Mouse (Mus musculus) embryo, embryonic 10.5 days (tissue): ENCODE data around the gene C130050O18Rik.
A peak's percentile ranks its signal among the peaks of the same experiment; 100 is the strongest.
"Not testable (repeated sequence)": the region's sequence is repeated elsewhere in the genome, so short reads cannot be mapped to it uniquely, and the experiment has no call there.

Source experiments
- DNase-seq: peaks from one replicate; pipeline ENCODE4 v3.0.0-alpha.2; 2015; ENCODE audit warnings: low spot score

C130050O18Rik gene

DNA sequence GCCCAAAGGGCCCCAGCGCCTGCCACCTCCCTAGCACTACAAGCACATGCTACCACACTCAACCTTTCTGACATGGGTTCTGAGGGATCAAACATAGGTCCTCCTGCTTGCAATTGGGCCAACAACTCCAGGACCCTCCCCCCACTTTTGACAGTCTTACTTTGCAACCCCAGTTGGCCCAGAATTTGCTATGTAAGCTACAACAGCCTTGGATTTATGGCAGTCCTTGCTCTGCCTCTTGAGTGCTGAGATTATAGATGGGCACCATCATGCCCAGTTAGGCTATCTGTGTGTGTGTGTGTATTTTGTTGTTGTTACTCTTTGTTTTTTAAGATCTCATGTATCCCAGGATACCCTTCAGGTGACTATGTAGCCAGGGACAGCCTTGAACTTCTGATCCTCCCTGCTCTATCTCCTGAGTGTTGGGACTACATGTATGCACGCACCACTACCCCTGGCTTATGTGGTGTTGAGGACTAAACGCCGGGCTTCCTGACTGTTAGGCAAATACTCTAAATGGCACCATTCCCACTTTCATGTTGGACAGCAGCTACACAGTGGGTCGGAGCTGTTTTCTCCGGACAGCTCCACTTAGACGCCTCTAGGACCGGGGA is 25.2 kb upstream of the C130050O18Rik start:
- DNase-seq: no peak

DNA sequence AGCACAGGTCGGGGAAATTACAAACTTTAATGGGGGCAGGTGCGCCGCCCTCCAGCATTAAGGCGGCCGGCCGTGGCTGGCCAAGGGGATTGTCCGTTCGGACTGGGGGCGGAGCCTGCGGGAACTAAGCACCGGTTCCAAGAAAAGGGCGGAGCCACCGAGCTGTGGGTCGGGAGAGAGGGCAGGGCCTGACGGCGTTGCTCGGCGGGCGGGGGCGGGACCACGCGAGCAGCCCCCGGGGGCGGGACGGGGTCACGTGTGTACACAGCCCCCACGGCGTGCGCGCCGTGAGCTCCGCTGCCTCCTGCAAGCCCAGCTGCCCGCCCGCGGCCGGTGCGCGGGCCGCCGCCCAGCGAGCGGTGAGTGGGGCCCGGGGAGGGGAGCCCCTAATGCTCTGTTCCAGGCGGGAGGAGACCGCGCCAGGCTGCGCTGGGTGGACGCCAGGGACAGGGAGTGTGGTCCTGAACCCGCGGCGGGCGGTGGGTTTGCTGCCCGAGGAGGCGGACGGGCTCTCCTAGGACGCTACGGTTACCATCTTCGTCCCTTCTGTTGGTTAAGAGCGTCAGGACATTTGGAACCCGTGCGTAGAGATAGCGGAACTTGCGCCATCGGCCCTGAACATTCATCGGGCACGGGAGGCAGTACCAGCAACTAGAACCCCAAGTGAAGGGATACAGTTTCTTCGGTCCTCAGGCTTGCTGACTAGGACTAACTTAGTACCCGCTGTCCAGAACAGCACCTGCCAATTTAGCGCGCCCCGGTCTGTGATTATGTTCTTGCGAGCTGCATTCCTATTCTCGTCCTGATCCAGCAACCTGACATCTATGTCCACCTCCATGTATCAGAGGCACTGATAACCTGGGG is 24.5 kb upstream of the C130050O18Rik start:
- DNase-seq: peak; percentile 95

DNA sequence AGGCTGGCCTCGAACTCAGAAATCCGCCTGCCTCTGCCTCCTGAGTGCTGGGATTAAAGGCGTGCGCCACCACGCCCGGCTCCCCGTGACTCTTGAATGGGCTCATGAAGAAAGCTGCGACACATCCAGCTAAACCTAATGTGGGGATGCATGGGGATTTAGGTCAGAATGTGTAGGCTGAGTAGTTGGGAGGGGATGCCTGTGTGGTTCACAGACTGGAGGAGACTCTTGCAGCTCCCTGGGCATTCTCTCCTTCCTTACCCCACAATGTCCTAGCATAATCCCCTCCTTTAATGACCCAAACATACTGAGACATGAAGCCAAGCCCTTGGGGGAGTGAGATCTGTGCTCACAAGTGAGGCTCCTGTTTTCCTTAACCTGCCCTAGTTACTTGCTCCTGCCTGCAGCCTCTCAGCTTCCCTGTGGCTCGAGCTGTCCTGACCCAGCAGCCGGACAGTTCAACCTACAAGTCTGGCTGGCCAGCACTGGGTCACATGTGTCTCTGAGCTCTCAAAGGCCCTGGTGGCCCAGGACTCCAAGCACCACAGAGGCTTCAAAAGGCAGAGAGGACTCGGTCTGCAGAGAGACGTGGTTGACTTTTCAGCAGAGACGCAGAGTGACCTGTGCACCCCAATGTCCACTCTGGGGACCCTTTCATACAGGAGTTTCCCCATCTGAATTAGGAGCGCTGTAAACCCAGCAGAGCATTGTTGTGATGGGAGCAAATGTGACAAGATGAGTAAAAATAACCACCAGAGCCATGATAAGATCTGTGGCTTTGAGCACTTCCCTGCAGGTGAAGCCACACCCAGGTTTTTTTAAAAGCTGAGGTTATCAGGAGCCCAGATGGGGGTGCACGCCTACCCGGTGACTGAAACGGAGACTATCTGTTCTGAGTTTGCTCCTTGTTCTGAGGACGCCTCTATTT is 23.2 kb upstream of the C130050O18Rik start:
- no peak for DNase-seq

DNA sequence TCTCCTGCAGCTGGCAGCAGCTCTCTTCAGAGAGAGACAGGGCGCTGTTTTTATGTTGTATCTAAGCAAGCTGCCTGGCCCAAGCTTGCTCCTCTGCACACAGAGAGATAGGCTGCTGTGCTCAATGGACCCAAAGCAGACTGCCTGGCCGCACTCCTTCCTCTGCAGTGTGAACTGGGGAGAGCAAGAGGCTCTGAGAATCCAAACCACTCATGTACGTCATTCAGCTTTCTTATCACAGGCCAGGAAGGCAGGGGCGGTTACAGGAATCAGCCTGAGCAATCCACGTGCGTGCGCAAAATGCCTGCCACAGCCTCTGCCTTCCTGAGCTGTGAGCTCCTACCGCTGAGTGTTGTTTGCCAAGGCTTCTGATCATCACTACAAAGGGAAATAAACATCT is 22.3 kb upstream of the C130050O18Rik start:
- DNase-seq: no peak

DNA sequence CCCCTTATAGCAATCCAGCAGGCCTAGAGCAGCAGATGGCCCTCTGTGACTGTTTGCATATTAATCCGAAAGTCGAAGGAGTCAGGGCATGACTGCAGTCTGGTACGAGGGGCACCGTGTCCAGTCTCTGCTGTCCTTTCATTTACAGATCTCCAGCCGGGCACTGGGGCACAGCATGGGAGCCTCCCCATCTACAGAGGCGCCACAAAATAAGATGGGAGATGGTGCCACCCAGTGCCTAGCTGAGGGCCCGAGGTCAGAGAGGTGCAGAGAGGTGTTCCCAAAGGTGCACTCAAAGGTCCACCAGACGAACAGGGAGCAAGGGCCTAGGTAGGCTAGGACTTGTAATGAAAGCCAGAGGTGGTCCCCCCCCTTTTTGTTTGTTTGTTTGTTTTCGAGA is 21.8 kb upstream of the C130050O18Rik start:
- DNase-seq: no peak

DNA sequence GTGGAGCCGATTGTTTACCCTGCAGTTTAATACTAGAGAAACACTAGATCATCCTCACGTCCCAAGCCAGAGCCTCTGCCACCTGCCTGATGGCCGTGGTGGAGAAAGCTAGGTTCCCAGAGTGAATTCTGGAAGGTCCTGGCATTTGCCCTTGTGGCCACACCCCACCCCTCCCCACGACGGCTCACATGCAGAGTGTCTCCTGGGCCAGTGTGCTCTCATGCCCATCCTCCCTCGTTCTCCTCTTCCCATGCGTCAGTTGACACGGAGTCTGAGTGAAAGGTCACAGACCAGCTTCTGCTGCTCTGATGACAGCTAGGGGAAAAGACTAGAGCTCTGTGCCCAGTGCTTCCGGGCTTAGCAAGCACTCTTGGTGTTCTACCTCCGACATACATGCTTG is 20.5 kb upstream of the C130050O18Rik start:
- no peak for DNase-seq

DNA sequence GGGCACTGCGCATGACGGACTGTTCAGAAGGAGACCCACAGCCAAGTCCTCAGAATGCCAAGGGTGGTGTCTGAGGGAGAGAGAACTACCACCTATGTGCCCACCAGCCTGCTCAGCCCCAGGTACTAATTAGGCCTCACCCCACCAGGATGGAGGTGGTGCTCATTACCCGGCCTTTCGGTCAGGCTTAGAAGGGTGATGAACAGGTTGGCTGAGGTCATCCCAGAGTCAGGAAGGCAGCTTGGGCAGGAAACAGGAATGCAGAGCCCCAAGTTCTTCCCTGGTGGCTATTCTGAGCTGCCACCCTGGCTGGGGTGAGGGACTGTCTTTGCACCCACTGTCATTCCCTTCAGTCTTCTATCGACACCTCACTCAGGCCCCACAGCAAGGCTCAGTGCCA is 19.0 kb upstream of the C130050O18Rik start:
- no peak for DNase-seq

DNA sequence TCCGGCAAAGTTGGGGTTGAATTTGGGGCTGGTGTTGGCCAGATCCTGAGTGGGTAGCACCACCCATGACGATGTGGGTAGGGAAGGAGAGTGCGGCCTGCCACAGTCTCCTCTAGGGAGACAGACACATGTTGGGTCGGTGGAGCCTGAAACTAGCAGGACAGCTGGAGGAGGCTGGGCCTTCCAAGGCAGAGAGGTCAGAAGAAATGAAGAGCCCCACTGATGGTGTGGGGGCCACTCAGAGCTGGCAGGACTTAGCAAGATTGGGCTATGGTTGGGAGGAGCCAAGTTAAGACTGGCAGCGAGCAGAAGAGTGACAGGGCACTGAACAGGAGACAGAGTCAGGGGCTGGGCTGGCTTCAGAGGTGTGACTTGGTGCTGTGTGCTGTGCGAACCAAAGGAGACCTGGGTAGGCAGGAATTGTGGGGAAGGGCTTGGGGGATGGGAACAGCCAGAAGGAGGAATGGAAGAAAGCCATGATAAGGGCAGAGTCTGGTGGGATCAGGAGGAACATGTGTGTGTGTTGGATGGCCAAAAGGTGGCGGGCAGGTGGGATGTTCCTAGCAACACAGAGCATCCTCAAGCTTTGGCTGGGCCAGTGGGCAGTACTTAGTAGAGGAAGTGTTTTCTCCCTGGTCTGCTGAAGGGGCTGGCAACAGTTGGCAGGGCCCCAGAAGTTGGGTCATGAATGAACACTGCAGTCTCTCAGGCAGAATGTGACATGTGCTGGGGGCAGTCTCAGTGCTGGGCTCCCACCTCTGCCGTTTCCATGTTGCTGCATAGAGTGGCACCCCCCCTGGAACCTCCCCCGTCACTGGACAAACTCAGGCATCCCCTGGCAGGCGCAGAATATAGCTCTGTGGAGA is 17.5 kb upstream of the C130050O18Rik start:
- DNase-seq: no peak

DNA sequence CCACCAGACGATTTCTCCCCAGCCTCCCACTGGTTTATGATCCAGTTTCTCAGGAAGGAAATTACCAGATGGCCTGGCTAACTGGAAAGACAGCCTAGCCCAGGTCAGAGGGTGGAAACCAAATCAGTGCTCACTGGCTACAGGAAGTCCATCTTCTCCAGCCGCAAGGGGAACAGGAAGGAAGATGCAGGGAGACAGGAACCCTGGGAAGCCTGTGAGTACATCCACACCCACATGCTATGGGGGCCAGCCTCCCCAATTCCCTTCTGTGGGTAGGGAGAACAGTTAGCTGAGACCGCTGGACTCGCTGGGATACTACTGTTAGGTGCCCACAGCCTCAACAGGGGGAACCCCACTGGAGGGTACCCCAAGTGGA is 16.9 kb upstream of the C130050O18Rik start:
- DNase-seq: no peak

DNA sequence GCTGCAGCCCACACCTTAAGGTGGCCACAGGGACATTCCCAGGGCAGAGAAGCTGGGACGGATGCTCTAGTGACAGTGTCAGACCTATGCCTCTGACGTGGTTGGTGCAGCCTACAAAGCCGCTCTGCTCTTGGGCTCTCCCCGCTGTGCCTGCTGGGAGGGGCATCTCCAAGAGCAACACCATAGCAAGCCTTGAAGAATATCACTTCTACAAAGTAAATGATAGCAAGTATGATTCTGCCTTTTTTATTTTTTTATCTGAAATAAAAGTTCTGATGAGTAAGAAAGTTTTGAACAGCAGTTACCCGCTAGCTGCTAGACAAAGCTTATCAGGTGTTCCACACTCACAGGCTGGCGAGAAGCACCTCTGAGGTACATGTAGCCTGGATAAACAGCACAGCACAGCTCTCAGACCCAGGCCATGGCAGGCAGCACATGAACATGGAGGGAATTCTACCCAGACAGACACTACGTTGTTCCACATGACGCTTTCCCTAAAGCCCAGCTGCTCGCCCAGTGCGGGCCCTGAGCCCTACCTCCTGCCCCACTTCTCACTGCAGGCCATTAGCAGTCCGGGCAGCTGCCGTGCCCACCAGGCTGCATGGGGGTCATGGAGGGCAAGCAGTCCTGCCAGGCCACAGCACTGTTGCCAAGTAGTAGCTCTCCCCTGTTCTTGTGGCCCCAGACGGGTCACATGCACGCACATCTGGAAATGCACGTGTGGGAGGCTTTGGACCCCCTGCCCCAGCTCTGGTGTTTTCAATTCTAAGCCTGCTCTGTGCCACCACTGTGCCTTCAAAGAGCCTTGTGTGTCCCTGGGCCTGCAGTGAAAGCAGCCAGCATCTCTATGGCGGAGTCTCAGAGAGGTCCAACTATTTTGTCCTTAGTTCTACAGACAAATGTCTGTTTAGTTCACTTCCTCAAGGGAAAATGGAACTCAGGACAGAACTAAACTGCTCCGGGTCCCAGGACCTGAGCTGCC is 16.1 kb upstream of the C130050O18Rik start:
- DNase-seq: no peak

DNA sequence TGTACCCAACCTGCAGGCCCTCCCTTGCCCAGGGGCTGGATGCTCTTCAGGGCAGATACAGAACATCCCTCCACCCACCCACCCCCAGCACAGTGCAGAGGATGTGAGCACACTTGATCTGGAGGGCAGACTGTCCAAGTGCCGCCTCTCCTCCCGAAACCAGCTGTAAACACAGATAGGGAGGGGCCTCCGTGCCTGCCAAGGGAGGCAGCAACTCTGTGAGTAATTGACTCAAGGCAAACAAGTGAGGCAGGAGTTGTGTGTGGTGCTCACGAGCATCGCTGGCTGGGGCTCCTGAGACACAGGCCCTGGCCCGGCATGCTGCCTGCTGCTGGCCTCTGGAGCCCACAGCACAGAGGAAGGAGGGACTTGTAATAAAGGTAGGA is 15.4 kb upstream of the C130050O18Rik start:
- no peak for DNase-seq

DNA sequence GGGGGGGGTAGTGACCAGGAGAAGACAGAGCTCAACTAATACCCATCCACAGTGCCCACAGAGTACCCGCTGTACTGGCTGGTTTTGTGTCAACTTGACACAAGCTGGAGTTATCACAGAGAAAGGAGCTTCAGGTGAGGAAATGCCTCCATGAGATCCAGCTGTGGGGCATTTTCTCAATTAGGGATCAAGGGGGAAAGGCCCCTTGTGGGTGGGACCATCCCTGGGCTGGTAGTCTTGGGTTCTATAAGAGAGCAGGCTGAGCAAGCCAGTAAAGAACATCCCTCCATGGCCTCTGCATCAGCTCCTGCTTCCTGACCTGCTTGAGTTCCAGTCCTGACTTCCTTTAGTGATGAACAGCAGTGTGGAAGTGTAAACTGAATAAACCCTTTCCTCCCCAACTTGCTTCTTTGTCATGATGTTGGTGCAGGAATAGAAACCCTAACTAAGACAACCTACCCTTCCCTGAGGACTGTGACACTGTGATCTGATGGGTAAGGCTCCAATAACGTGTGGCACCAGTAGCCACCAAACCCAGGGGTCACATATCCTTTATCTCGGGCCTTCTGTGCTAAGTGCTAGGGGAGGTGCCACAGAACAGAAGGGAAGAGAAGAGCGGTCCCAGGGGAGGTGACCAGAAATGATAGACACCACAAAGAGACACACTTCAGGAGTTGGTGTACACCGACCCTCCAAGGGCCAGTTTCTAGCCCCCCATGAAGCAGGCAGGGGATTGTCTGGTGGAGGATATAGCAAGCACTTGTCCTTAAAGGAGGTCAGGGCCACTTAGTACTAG is 14.6 kb upstream of the C130050O18Rik start:
- DNase-seq: not testable (repeated sequence)

DNA sequence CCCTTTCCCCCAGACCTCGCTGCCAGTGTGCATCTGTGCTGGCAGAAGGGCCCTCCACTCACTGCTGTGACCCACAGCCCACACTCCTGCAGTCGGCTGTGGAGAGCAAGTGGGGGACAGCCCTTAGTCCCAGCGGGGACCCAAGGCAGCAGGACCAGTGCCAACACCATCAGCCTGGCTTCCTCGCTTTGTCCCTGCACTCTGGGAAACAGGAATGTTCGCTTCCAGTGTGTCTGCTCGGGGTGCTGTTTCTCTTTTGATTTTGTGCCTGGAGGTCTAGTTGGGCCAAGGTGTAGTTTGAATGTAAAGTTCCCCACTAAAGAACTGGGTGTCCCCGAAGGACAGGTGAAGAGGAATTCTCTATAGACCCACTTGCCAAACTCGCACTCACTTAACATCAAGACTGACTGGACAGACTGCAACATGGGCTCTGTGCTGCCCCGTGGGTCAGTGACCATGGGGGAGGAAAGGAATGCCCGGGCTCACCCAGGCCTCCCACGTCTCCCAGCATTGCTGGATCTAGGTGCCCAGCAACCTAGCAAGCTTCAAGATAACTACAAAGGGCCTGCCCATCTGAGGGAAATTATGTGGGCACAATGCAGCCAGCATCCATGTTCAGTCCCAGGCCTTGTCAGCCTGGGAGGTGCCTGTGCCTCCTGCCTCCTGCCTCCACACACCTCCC is 13.6 kb upstream of the C130050O18Rik start:
- DNase-seq: no peak

DNA sequence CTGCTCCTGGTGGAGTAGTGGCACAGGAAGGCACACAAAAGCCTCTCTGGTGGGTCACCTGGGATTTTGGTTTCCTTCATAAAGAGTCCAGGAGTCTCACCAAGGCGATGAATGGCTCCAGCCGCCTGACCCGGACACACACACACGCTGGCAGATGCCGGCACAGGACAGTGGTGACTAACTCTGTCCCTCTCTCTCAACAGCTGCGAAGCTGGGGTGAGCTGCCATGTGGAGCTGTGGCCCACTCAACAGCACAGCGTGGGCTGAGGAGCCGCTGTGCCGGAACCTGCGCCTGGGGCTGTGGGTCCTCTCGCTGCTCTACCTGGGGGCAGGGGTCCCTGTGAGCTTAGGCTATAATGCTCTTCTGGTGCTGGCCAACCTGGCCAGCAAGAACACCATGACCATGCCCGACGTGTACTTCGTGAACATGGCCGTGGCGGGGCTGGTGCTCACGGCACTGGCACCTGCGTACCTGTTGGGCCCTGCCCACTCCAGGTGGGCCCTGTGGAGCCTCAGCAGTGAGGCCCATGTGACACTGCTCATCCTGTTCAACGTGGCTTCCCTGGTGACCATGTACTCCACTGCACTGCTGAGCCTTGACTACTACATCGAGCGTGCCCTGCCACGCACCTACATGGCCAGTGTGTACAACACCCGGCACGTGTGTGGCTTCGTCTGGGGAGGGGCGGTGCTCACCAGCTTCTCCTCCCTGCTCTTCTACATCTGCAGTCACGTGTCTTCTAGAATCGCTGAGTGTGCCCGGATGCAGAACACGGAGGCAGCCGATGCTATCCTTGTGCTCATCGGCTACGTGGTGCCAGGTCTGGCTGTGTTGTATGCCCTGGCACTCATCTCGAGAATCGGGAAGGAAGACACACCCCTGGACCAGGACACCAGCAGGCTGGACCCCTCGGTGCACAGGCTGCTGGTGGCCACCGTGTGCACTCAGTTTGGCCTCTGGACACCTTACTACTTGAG is 12.6 kb upstream of the C130050O18Rik start:
- DNase-seq: no peak

DNA sequence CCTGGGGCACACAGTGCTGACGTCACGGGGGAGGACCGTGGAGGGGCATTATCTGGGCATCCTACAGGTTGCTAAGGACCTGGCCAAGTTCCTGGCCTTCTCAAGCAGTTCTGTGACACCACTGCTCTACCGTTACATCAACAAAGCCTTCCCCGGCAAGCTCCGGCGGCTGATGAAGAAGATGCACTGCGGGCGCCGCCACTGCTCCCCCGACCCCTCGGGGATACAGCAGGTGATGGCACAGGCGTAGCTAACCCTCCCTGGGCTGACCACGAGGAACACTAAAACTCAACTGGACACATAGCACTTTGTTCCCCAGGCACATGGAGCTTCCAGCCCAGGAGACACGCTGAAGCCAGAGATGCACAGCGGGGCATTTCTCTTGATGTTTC is 11.9 kb upstream of the C130050O18Rik start:
- DNase-seq: no peak

DNA sequence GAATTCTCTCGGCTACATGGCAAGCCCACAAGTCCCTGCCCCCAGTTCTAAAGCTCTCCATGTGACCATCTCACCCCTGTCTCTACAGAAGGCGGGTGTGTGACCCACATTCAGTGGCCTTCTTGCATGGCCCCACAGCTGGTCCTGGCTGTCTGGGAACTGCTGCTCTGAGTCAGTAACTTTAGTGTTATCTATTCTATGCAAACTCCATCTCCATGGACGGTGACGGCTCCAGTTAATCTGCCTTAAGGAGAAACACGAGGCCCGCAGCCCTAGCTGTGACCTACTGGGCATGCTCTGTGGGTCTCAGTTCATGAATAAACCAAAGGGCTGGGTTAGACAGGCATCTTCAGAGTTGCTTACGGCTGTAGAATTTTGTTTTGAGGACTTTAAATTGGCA is 10.7 kb upstream of the C130050O18Rik start:
- no peak for DNase-seq

DNA sequence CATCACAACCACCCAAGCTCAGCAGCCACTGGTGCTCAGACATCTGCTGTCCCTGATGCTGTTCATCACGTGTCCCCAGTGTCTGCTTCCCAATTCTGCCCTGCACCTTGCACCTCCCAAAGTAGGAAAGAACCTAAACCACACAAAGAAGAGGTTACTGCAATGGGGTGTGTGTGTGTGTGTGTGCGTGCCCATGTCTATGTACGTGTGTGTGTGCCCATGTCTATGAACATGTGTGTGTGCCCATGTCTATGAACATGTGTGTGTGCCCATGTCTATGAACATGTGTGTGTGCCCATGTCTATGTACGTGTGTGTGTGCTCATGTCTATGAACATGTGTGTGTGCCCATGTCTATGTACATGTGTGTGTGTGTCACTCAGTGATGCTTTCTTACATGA is 9.6 kb upstream of the C130050O18Rik start:
- no peak for DNase-seq
